Mouse (Mus musculus) large intestine, adult 2 months (tissue): ENCODE measurements around the gene Sptlc3. TPM values are rescaled to one million over a fixed set of nuclear protein-coding genes. Genes with fewer than 3 reads are reported as not detected.
A peak's percentile ranks its signal among the peaks of the same experiment; 100 is the strongest.

Experiments used
- DNase-seq: peaks from one replicate; pipeline ENCODE4 v3.0.0-alpha.2; 2012; ENCODE audit warnings: low read depth, low spot score
- WGBS: fragments of 180-500 bp; shearing (Covaris S2); methylation state at CpG from one replicate; pipeline ENCODE4 v1.1.7; 2018; 5-methylcytosine and 5-hydroxymethylcytosine counted together
- polyA plus RNA-seq: library from polyadenylated mRNA; depleted of rRNA; stranded (reverse); fragments of >200 nt; gene quantifications from 2 replicates; pipeline ENCODE4 v1.2.3, GENCODE M21; 2012; rRNA removed

Gene Sptlc3
- polyA plus RNA-seq, result not detected in 2 replicates

GRCm38 (mm10) chr2:139493836-139494235, at the start of gene Sptlc3:
Gene Sptlc3, plus strand, starts transcription at chr2:139493913.
- DNase-seq, result no peak
- 27% methylated on average over 5 of the region's 5 CpGs for WGBS

GRCm38 (mm10) chr2:139467726-139468125, 26.0 kb upstream of the Sptlc3 start:
- WGBS, result 41% methylated on average over 4 of the region's 4 CpGs

GRCm38 (mm10) chr2:139488708-139489107, 5.0 kb upstream of the Sptlc3 start:
- no peak for DNase-seq

More at GRCm38 (mm10) chr2:139467726-139468125, 26.0 kb upstream of the Sptlc3 start:
- no peak for DNase-seq

GRCm38 (mm10) chr2:139494629-139495028, 916 bp downstream of the Sptlc3 start:
- 23% methylated on average over 5 of the region's 5 CpGs for WGBS

More at GRCm38 (mm10) chr2:139488708-139489107, 5.0 kb upstream of the Sptlc3 start:
- WGBS, result 42% methylated on average over 5 of the region's 5 CpGs

GRCm38 (mm10) chr2:139561966-139562505, 68.3 kb downstream of the Sptlc3 start:
- 68% methylated on average over 5 of the region's 5 CpGs for WGBS
- no peak for DNase-seq

More at GRCm38 (mm10) chr2:139494629-139495028, 916 bp downstream of the Sptlc3 start:
- no peak for DNase-seq

- 2% methylated on average over 3 of the region's 3 CpGs for WGBS
- no peak for DNase-seq
These were observed 85.6 kb downstream of the Sptlc3 start for GRCm38 (mm10) chr2:139579280-139579679.

GRCm38 (mm10) chr2:139582766-139583165, 89.1 kb downstream of the Sptlc3 start:
- 47% methylated on average over 6 of the region's 6 CpGs for WGBS

GRCm38 (mm10) chr2:139587660-139588200, 94.0 kb downstream of the Sptlc3 start:
- no peak for DNase-seq

More at GRCm38 (mm10) chr2:139582766-139583165, 89.1 kb downstream of the Sptlc3 start:
- DNase-seq, result no peak

GRCm38 (mm10) chr2:139589905-139590304, 96.2 kb downstream of the Sptlc3 start:
- DNase-seq, result peak; percentile 2
- WGBS, result 55% methylated on average over 4 of the region's 4 CpGs

More at GRCm38 (mm10) chr2:139587660-139588200, 94.0 kb downstream of the Sptlc3 start:
- 77% methylated on average over 2 of the region's 2 CpGs for WGBS

GRCm38 (mm10) chr2:139590888-139591698, 97.4 kb downstream of the Sptlc3 start:
- WGBS, result 45% methylated on average over 10 of the region's 10 CpGs
- DNase-seq, result peak; percentile 32

GRCm38 (mm10) chr2:139592109-139592508, 98.4 kb downstream of the Sptlc3 start:
- WGBS, result 66% methylated on average over 7 of the region's 7 CpGs
- DNase-seq, result no peak

- WGBS, result 89% methylated on average over 5 of the region's 5 CpGs
- DNase-seq, result no peak
These were observed 103.5 kb downstream of the Sptlc3 start for GRCm38 (mm10) chr2:139597229-139597628.

GRCm38 (mm10) chr2:139601543-139602194, 108.0 kb downstream of the Sptlc3 start:
- DNase-seq, result no peak
- 21% methylated on average over 7 of the region's 7 CpGs for WGBS

- DNase-seq, result no peak
- WGBS, result 38% methylated on average over 3 of the region's 3 CpGs
These were observed 114.5 kb downstream of the Sptlc3 start for GRCm38 (mm10) chr2:139608167-139608566.

- no peak for DNase-seq
- 30% methylated on average over 7 of the region's 7 CpGs for WGBS
These were observed 115.1 kb downstream of the Sptlc3 start for GRCm38 (mm10) chr2:139608810-139609209.

GRCm38 (mm10) chr2:139609231-139609630, 115.5 kb downstream of the Sptlc3 start:
- no peak for DNase-seq
- WGBS, result 56% methylated on average over 7 of the region's 7 CpGs

- 53% methylated on average over 8 of the region's 8 CpGs for WGBS
- no peak for DNase-seq
These were observed 116.1 kb downstream of the Sptlc3 start for GRCm38 (mm10) chr2:139609662-139610291.

- no peak for DNase-seq
- WGBS, result 23% methylated on average over 10 of the region's 10 CpGs
These were observed 118.8 kb downstream of the Sptlc3 start for GRCm38 (mm10) chr2:139612410-139613107.

- no peak for DNase-seq
- 86% methylated on average over 1 of the region's 1 CpGs for WGBS
These were observed 132.8 kb downstream of the Sptlc3 start for GRCm38 (mm10) chr2:139626496-139626895.
